Mouse (Mus musculus) kidney, postnatal 0 days (tissue): ENCODE measurements around the gene Unc5b. TPM values are rescaled to one million over a fixed set of nuclear protein-coding genes. Genes with fewer than 3 reads are reported as not detected.

ENCODE experiments used
- ATAC-seq: fragments of 200-750 bp; cut with Nextera tagmentation; replicated peaks from 2 replicates; pipeline ENCODE4 v1.8.0; 2017; ENCODE audit warnings: low read depth, moderate number of reproducible peaks, moderate TSS enrichment, moderate library complexity; ENCODE audit not compliant: low FRiP score
- DNase-seq: peaks from one replicate; pipeline ENCODE4 v3.0.0-alpha.2; 2016; ENCODE audit warnings: low spot score
- H3K27ac ChIP-seq: fragments of 300-500 bp; sonication (generic); 2 replicates; pipeline ENCODE4 v1.5.1; 2014; ENCODE audit warnings: mild to moderate bottlenecking
- H3K27me3 ChIP-seq: fragments of 300-500 bp; sonication (generic); 2 replicates; pipeline ENCODE4 v1.6.1; 2014; ENCODE audit warnings: low read length, mixed read lengths; ENCODE audit not compliant: insufficient read depth
- H3K36me3 ChIP-seq: fragments of 300-500 bp; sonication (generic); 2 replicates; pipeline ENCODE4 v1.6.1; 2014; ENCODE audit warnings: low read length, mixed read lengths; ENCODE audit not compliant: insufficient read depth
- H3K4me1 ChIP-seq: fragments of 300-500 bp; sonication (generic); replicated peaks from 2 replicates; pipeline ENCODE4 v1.6.1; 2014; ENCODE audit warnings: antibody characterized with exemption, low read length, mixed read lengths; ENCODE audit not compliant: insufficient read depth
- H3K4me2 ChIP-seq: fragments of 300-500 bp; sonication (generic); 2 replicates; pipeline ENCODE4 v1.6.1; 2014; ENCODE audit warnings: mild to moderate bottlenecking, low read length, moderate library complexity, mixed read lengths
- H3K4me3 ChIP-seq: fragments of 300-500 bp; sonication (generic); replicated peaks from 2 replicates; pipeline ENCODE4 v1.5.1; 2014; ENCODE audit warnings: low read depth, low read length
- H3K9ac ChIP-seq: fragments of 300-500 bp; sonication (generic); 2 replicates; pipeline ENCODE4 v1.6.1; 2014; ENCODE audit warnings: low read depth, low read length
- H3K9me3 ChIP-seq: fragments of 300-500 bp; sonication (generic); replicated peaks from 2 replicates; pipeline ENCODE4 v1.6.1; 2016; ENCODE audit warnings: low read length, inconsistent platforms, mixed read lengths
- CTCF ChIP-seq: IDR thresholded peaks from 2 replicates; pipeline ENCODE4 v1.5.1; 2016; ENCODE audit warnings: antibody characterized with exemption, low read depth, mild to moderate bottlenecking, moderate library complexity
- WGBS: fragments of 180-500 bp; shearing (Covaris S2); extraction: QIAGEN DNeasy Blood & Tissue Kit; methylation state at CpG from one replicate; pipeline ENCODE4 v1.1.7; 2014; 5-methylcytosine and 5-hydroxymethylcytosine counted together
- polyA plus RNA-seq: library from polyadenylated mRNA; unstranded; fragments of >200 nt; fragmentation: Nextera tagmentation; extraction: Ambion mirVana; gene quantifications from 2 replicates; pipeline ENCODE4 v1.2.1, GENCODE M21; 2015

Gene Unc5b
- polyA plus RNA-seq, 1 experiment from 2014 or later = 7.8 TPM

DNA sequence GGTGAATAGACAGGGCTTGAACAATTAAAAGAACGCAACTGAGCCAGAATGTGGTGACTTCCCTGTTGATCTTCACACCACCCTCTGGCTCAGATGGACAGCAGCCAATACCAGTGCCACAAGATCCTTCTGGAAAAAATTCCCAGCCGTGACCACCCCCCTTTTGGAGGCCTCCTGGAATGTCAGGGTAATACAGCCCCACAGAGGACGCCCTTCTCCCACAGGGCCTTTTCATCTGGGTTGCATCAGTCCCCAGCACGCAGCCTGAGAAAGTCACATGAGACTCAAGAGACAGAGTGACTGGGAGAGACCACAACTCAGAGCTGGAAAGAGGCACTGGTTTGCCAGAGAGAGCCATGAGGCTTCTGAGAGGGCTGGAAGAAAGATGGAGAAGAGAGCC lies 60.5 kb downstream of the Unc5b start:
- Histone ChIP-seq H3K9me3 (no peaks in the 10 kb centered on the region), H3K9ac (no peak overlapping the region), H3K4me3 (no peak overlapping the region), H3K36me3 (peaks cover 18% of the 10 kb centered on the region), H3K27me3 (no peaks in the 10 kb centered on the region), H3K27ac (no peak overlapping the region), H3K4me2 (no peak overlapping the region), H3K4me1 (no peaks in the 10 kb centered on the region)
- TF ChIP-seq CTCF = no peak
- ATAC-seq (no peak), DNase-seq (no peak)
- WGBS = 57% methylated on average over 4 of the region's 4 CpGs

DNA sequence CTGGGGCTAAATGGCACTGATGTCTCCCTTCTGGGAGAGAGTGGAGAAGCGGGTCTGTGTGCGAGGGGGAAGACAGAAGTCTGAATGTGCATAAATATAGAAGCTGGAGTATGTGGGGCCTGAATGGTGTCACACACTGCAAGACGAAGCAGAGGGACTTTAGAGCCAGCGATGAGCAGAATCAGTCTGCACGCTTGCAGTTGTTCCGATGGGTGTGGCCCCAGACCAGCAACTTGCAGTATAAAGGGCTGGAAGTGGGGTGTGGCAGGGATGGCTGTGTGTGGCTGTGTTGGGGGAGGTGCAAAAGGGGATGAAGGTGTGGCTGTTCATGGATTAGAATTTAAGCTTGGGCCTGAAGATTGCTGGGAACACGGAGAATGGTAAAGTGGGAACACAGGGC lies 62.8 kb downstream of the Unc5b start:
- Histone ChIP-seq H3K9ac (no peak overlapping the region), H3K9me3 (no peaks in the 10 kb centered on the region), H3K4me3 (no peak overlapping the region), H3K27ac (no peak overlapping the region), H3K4me2 (no peak overlapping the region), H3K36me3 (peaks cover 19% of the 10 kb centered on the region), H3K27me3 (no peaks in the 10 kb centered on the region), H3K4me1 (no peaks in the 10 kb centered on the region)
- WGBS = 88% methylated on average over 7 of the region's 7 CpGs
- TF ChIP-seq CTCF = no peak
- ATAC-seq (no peak), DNase-seq (no peak)

DNA sequence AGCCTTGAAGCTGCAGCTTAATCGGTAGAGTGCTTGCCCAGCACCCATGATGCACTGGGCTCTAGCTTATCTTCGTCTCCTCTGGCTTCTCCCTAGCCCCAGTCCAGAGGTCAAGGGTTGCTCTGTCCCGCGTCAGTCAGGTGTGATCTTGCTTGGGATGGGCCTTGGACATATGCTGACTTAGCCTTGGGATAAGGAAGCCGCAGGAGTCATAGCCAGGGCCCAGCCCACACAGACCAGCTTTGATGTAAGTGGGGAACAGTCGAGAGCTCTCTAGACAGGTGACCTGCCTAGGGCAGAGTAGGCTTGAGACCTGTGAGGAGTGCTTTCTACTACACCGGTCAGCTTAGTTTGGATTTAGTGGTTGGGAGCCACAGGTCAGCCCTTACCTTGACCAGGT lies 64.0 kb downstream of the Unc5b start:
- Histone ChIP-seq H3K4me3 (no peak overlapping the region), H3K4me1 (no peaks in the 10 kb centered on the region), H3K9ac (no peak overlapping the region), H3K9me3 (no peaks in the 10 kb centered on the region), H3K36me3 (peaks cover 19% of the 10 kb centered on the region), H3K4me2 (no peak overlapping the region), H3K27me3 (no peaks in the 10 kb centered on the region), H3K27ac (no peak overlapping the region)
- no peak for TF ChIP-seq CTCF
- no peak for ATAC-seq
- DNase-seq = no peak
- WGBS = 86% methylated on average over 7 of the region's 7 CpGs

DNA sequence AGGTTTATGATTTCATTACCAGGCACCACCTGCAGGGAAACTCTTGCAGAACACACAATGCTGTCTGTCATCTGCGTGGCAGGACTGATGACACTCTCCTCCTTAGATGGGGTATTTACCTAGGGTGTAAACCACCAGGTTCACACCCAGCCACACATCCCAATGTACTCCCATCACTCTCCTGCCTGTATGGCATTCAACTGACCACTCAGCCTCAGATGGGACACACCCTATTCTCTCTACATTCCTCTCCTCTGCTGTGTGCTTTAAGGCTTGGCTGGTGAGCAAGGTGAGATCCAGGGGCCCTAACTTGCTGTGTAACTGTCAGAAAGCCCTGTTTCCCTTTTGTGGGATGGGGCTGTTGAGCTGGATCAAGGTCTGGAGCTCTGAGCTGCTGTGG lies 69.3 kb downstream of the Unc5b start:
- Histone ChIP-seq H3K4me1 (no peaks in the 10 kb centered on the region), H3K4me2 (no peak overlapping the region), H3K27ac (no peak overlapping the region), H3K4me3 (no peak overlapping the region), H3K27me3 (no peaks in the 10 kb centered on the region), H3K9ac (no peak overlapping the region), H3K36me3 (peaks cover 8% of the 10 kb centered on the region; the same call in 1 of the 2 replicates), H3K9me3 (no peaks in the 10 kb centered on the region)
- ATAC-seq (no peak), DNase-seq (no peak)
- WGBS = 79% methylated on average over 1 of the region's 1 CpGs
- TF ChIP-seq CTCF = no peak

GRCm38 (mm10) chr10:60760377-60760776 lies 71.0 kb downstream of the Unc5b start:
- H3K27ac ChIP-seq = no peak overlapping the region
- no peaks in the 10 kb centered on the region for H3K9me3 ChIP-seq
- H3K4me3 ChIP-seq = no peak overlapping the region
- 5% methylated on average over 14 of the region's 14 CpGs for WGBS
- ATAC-seq (peak; percentile 67), DNase-seq (peak; percentile 98)
- TF ChIP-seq CTCF = peak; percentile 99
- H3K36me3 ChIP-seq = peaks cover 4% of the 10 kb centered on the region; the same call in 1 of the 2 replicates
- H3K4me2 ChIP-seq = no peak overlapping the region
- H3K4me1 ChIP-seq = no peaks in the 10 kb centered on the region
- no peaks in the 10 kb centered on the region for H3K27me3 ChIP-seq
- H3K9ac ChIP-seq = no peak overlapping the region

DNA sequence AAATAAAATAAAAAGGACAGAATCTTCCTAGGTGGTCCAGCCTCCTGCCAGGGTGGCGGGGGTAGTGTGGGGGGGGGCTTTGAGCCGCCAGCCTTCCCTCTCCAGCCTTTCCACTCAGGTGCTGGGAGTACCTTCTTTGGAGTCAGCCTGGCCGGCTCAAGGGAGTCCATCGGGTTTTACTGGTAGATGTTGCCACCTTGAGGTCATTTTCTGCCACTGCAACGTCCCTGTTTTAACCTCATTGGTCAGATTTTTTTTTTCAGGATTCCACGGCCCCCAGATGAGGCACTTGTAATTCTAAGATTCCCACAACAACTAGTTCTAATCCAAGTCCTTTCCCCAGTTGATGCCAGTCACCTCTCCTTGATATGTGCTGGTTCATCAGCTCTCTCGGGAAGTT lies 74.4 kb downstream of the Unc5b start:
- 5% methylated on average over 7 of the region's 7 CpGs for WGBS
- Histone ChIP-seq H3K36me3 (no peaks in the 10 kb centered on the region), H3K9me3 (no peaks in the 10 kb centered on the region), H3K27ac (no peak overlapping the region), H3K4me2 (no peak overlapping the region), H3K9ac (no peak overlapping the region), H3K4me3 (no peak overlapping the region), H3K4me1 (no peaks in the 10 kb centered on the region; the same call in 1 of the 2 replicates), H3K27me3 (no peaks in the 10 kb centered on the region)
- ATAC-seq (no peak), DNase-seq (peak; percentile 84)
- TF ChIP-seq CTCF = peak; percentile 85

DNA sequence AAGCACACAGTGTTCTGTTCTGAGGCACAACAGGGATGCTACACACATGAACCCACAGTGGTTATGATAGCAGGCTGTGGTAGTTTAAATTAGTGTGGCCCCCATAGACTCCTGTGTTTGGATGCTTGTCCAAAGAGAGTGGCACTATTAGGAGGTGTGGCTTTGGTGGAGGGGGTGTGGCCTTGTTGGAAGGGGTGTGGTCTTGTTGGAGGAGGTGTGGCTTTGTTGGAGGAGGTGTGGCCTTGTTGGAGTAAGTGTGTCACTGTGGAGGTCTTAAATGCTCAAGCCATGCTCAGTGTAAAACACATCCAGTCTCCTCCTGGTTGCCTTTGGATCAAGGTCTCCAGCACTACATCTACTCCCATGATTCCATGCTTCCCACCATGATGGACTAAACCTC lies 75.2 kb downstream of the Unc5b start:
- no peak for TF ChIP-seq CTCF
- no peak overlapping the region for H3K4me3 ChIP-seq
- H3K4me1 ChIP-seq = no peaks in the 10 kb centered on the region; the same call in 1 of the 2 replicates
- H3K4me2 ChIP-seq = no peak overlapping the region
- H3K9me3 ChIP-seq = no peaks in the 10 kb centered on the region
- H3K27me3 ChIP-seq = no peaks in the 10 kb centered on the region
- H3K9ac ChIP-seq = no peak overlapping the region
- DNase-seq (no peak), ATAC-seq (no peak)
- H3K27ac ChIP-seq = no peak overlapping the region
- H3K36me3 ChIP-seq = no peaks in the 10 kb centered on the region
